In the genomic region with DNA sequence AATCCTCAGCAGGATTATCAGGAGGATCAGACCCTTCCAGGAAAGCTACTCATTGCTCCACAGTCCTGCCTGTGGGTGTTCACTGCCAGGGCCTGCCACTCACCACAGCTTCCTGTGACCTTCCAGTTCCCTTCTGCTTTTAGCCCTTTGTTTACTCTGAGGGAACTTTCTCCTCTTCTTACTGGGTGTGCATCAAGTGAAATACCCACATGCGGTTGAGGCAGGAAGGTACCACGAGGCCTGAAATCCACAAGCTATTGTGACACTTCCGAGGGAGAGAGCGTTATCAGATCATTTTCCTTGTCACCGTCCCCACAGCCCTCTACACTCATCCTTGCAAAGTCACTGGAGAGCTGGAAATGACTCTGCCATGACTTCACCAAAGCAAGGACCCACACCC, we compare ENCODE assay signal across 13 mouse cellular contexts. TPM values are rescaled to one million over a fixed set of nuclear protein-coding genes. Genes with fewer than 3 reads are reported as not detected.
DNase-seq lines count a peak whose midpoint lies in the region; ATAC-seq and TF ChIP-seq lines count a peak whose summit lies in the region.
"Had no signal": no experiment of that assay in that cellular context is flagged by ENCODE, and none has a peak within 500 bp of the region (broad histone marks: within the 10 kb centered on the region; RNA-seq: fewer than 3 reads in every experiment).

No protein-coding gene starts in this region.

- no peak overlapping the region for H3K4me3 ChIP-seq in lung, adult 2 months (replicated peaks; ENCODE audit: extremely low read depth, low read depth, low read length)
- peak overlapping the region; percentile 78 for H3K4me3 ChIP-seq in megakaryocyte, embryonic 14.5 days (replicated peaks)
- H3K4me3 ChIP-seq in hindbrain, postnatal 0 days (ENCODE audit: low read length), result no peak overlapping the region
- H3K4me3 ChIP-seq: forebrain, embryonic 10.5 days; heart, embryonic 15.5 days; neural tube, embryonic 12.5 days had no signal

- DNase-seq in lung, adult 18-20 months, result peak; percentile 38 to 47
- no peak for DNase-seq in lung, adult 2 months
- peak; percentile 18 for DNase-seq in liver
- peak; percentile 30 for DNase-seq in thymus, postnatal 4 days
- DNase-seq in urinary bladder, adult 18-20 months (ENCODE audit: low spot score in 2 of 2), result no peak
- DNase-seq in hindbrain, postnatal 0 days (ENCODE audit: low spot score), result no peak
- DNase-seq: cerebellum, adult 9-10 months had no signal

- no peak overlapping the region for H3K9ac ChIP-seq in hindbrain, postnatal 0 days (replicated peaks; ENCODE audit: low read length)
- H3K9ac ChIP-seq: heart, embryonic 15.5 days; neural tube, embryonic 12.5 days had no signal

- no peak overlapping the region for H3K27ac ChIP-seq in hindbrain, postnatal 0 days
- H3K27ac ChIP-seq: forebrain, embryonic 10.5 days; heart, embryonic 15.5 days; neural tube, embryonic 12.5 days had no signal

- no peak for TF ChIP-seq CTCF in lung, adult 2 months (IDR thresholded peaks at IDR 0.05; ENCODE audit: insufficient read depth, low read length)
- no peak for TF ChIP-seq CTCF in hindbrain, postnatal 0 days (IDR thresholded peaks at IDR 0.05; ENCODE audit: low read depth)

- no peak for TF ChIP-seq POLR2A in lung, adult 2 months (IDR thresholded peaks at IDR 0.05; ENCODE audit: borderline replicate concordance, extremely low read depth, low read depth, low read length)

- WGBS in lung, adult 2 months, result 27% methylated on average over 5 of the region's 5 CpGs
- 71% methylated on average over 5 of the region's 5 CpGs for WGBS in hindbrain, postnatal 0 days

- peaks cover 7% of the 10 kb centered on the region for H3K4me1 ChIP-seq in lung, adult 2 months (ENCODE audit: control insufficient read depth, insufficient read depth, low read length)
- H3K4me1 ChIP-seq in megakaryocyte, embryonic 14.5 days, result peaks cover 93% of the 10 kb centered on the region
- H3K4me1 ChIP-seq in hindbrain, postnatal 0 days (ENCODE audit: insufficient read depth, low read length), result no peaks in the 10 kb centered on the region
- H3K4me1 ChIP-seq: forebrain, embryonic 10.5 days; heart, embryonic 15.5 days; neural tube, embryonic 12.5 days had no signal

- no peak overlapping the region for H3K4me2 ChIP-seq in hindbrain, postnatal 0 days (ENCODE audit: low read depth, low read length)
- H3K4me2 ChIP-seq: heart, embryonic 15.5 days; neural tube, embryonic 12.5 days had no signal

- ATAC-seq in erythroid progenitor cell, adult 5-6 weeks (replicated peaks; ENCODE audit: low FRiP score, poor library complexity, severe bottlenecking), result no peak
- ATAC-seq in hindbrain, postnatal 0 days, result no peak

- H3K9me3 ChIP-seq in megakaryocyte, embryonic 14.5 days, result no peaks in the 10 kb centered on the region
- H3K9me3 ChIP-seq in hindbrain, postnatal 0 days (ENCODE audit: low read length), result no peaks in the 10 kb centered on the region
- H3K9me3 ChIP-seq: forebrain, embryonic 10.5 days; heart, embryonic 15.5 days; neural tube, embryonic 12.5 days had no signal

- H3K27me3 ChIP-seq in megakaryocyte, embryonic 14.5 days (replicated peaks), result no peaks in the 10 kb centered on the region
- no peaks in the 10 kb centered on the region for H3K27me3 ChIP-seq in hindbrain, postnatal 0 days (ENCODE audit: insufficient read depth, low read length)
- H3K27me3 ChIP-seq: heart, embryonic 15.5 days; neural tube, embryonic 12.5 days had no signal

- H3K36me3 ChIP-seq in megakaryocyte, embryonic 14.5 days (replicated peaks; ENCODE audit: low read length), result peaks cover 85% of the 10 kb centered on the region
- H3K36me3 ChIP-seq in hindbrain, postnatal 0 days (ENCODE audit: insufficient read depth, low read length), result no peaks in the 10 kb centered on the region
- H3K36me3 ChIP-seq: forebrain, embryonic 10.5 days; heart, embryonic 15.5 days; neural tube, embryonic 12.5 days had no signal

RNA-seq across cellular contexts. Expression of gene F5, which starts 16.3 kb away (rescaled TPM):
- 0.84 and 1.8 TPM in 2 replicates for polyA plus RNA-seq in lung, adult 2 months (2012; rRNA removed)
- polyA plus RNA-seq in megakaryocyte, embryonic 14.5 days (2012; ENCODE audit: insufficient read depth, low replicate concordance), result 2.2 and 15.1 TPM in 2 replicates
- 6.8 and 9.2 TPM in 2 replicates for total RNA-seq in erythroid progenitor cell, adult 5-6 weeks (2015; ENCODE audit: low replicate concordance)
- 3.5 and 4.3 TPM in 2 replicates for total RNA-seq in erythroid progenitor cell, adult 5-6 weeks (2017; ENCODE audit: low replicate concordance)
- total RNA-seq in hindbrain, postnatal 0 days (2014; rRNA removed), result 0.26 and 0.40 TPM in 2 replicates
- 0.09 and 0.14 TPM in 2 replicates for polyA plus RNA-seq in hindbrain, postnatal 0 days (2015; fragmentation: Nextera tagmentation; extraction: Ambion mirVana)

RNA-seq across cellular contexts. Expression of gene Selp, which starts 20.3 kb away (rescaled TPM):
- 3.3 and 7.4 TPM in 2 replicates for polyA plus RNA-seq in lung, adult 2 months (2012; rRNA removed)
- 197 and 302 TPM in 2 replicates for polyA plus RNA-seq in megakaryocyte, embryonic 14.5 days (2012; ENCODE audit: insufficient read depth, low replicate concordance)
- not detected in 2 replicates for total RNA-seq in erythroid progenitor cell, adult 5-6 weeks (2015; ENCODE audit: low replicate concordance)
- not detected in 2 replicates for total RNA-seq in erythroid progenitor cell, adult 5-6 weeks (2017; ENCODE audit: low replicate concordance)
- not detected in 2 replicates for total RNA-seq in hindbrain, postnatal 0 days (2014; rRNA removed)
- polyA plus RNA-seq in hindbrain, postnatal 0 days (2015; fragmentation: Nextera tagmentation; extraction: Ambion mirVana), result 0.18 TPM in 1 of 2 replicates, not detected in the other
- total RNA-seq: left cerebral cortex, adult 18-20 months had no signal
- polyA plus RNA-seq: forebrain, embryonic 10.5 days; neural tube, embryonic 12.5 days had no signal

Comparison
In these comparisons a context has a peak if more than half of its experiments do, and no peak if none do; other contexts are left out.
1. DNase-seq: peak in lung, adult 18-20 months (2 of 2), liver (single experiment) and thymus, postnatal 4 days (single experiment); none in lung, adult 2 months (single experiment), urinary bladder, adult 18-20 months (0 of 2) and hindbrain, postnatal 0 days (single experiment).
2. RNA of gene Selp, which starts 20.3 kb away (polyA plus RNA-seq): 197 to 302 TPM in megakaryocyte, embryonic 14.5 days; 3.3 to 7.4 TPM in lung, adult 2 months and 0.18 TPM in hindbrain, postnatal 0 days; every median in the first group is over 10 times any median in the second.